Mouse (Mus musculus) R1 (cell line): ENCODE results near the gene Imp3.
A peak's percentile ranks its signal among the peaks of the same experiment; 100 is the strongest.
"Not testable (repeated sequence)": the region's sequence is repeated elsewhere in the genome, so short reads cannot be mapped to it uniquely, and the experiment has no call there.

Source experiments
- DNase-seq: peaks from one replicate; pipeline ENCODE4 v3.0.0-alpha.2; 2018; ENCODE audit warnings: low read depth, low spot score

Imp3 gene

GRCm38 (mm10) chr9:56922746-56923145 lies 14.5 kb upstream of the Imp3 start:
- DNase-seq, result no peak

- DNase-seq, result no peak
These were observed 13.2 kb upstream of the Imp3 start for GRCm38 (mm10) chr9:56923841-56924650.

GRCm38 (mm10) chr9:56924651-56925027 lies 12.6 kb upstream of the Imp3 start:
- no peak for DNase-seq

- DNase-seq, result no peak
These were observed 11.8 kb upstream of the Imp3 start for GRCm38 (mm10) chr9:56925291-56926024.

- DNase-seq, result no peak
These were observed 11.3 kb upstream of the Imp3 start for GRCm38 (mm10) chr9:56926025-56926360.

- no peak for DNase-seq
These were observed 10.9 kb upstream of the Imp3 start for GRCm38 (mm10) chr9:56926387-56926786.

GRCm38 (mm10) chr9:56927191-56928012 lies 9.9 kb upstream of the Imp3 start:
- DNase-seq, result peak; percentile 32

- peak; percentile 80 for DNase-seq
These were observed 9.0 kb upstream of the Imp3 start, which contains the start of gene Snx33 for GRCm38 (mm10) chr9:56928041-56928811. TSS of gene Snx33 (minus strand) at chr9:56928371.

- no peak for DNase-seq
These were observed 7.8 kb upstream of the Imp3 start for GRCm38 (mm10) chr9:56929496-56929895.

GRCm38 (mm10) chr9:56930556-56930955 lies 6.7 kb upstream of the Imp3 start:
- no peak for DNase-seq

GRCm38 (mm10) chr9:56936861-56937222 lies 433 bp upstream of the Imp3 start:
- DNase-seq, result no peak

GRCm38 (mm10) chr9:56938374-56938773 lies 1.1 kb downstream of the Imp3 start:
- DNase-seq, result peak; percentile 34

- peak; percentile 60 for DNase-seq
These were observed 10.2 kb downstream of the Imp3 start for GRCm38 (mm10) chr9:56947481-56947880.

GRCm38 (mm10) chr9:56948699-56949098 lies 11.4 kb downstream of the Imp3 start:
- DNase-seq, result not testable (repeated sequence)

GRCm38 (mm10) chr9:56949767-56950166 lies 12.5 kb downstream of the Imp3 start:
- DNase-seq, result peak; percentile 52

GRCm38 (mm10) chr9:56950414-56951400 lies 13.4 kb downstream of the Imp3 start, which contains the start of gene Snupn:
TSS of gene Snupn (plus strand) at chr9:56950878.
- peak; percentile 99 for DNase-seq

- DNase-seq, result no peak
These were observed 16.3 kb downstream of the Imp3 start for GRCm38 (mm10) chr9:56953562-56953961.

- peak; percentile 16 for DNase-seq
These were observed 19.8 kb downstream of the Imp3 start for GRCm38 (mm10) chr9:56956966-56957675.

- no peak for DNase-seq
These were observed 21.4 kb downstream of the Imp3 start for GRCm38 (mm10) chr9:56958689-56959088.
